Mouse (Mus musculus): ENCODE results near the gene Tiam1.

The Tiam1 gene

GRCm38 (mm10) chr16:89864710-89865109 lies 278.9 kb downstream of the Tiam1 start:
- POLR2A ChIA-PET: interaction anchor here in 3 of 4 experiments (0.6 to 1.5 kb wide), 9 partner anchors 9 to 356 kb away, joined by 3 to 4 read pairs (median 3); partner anchors contain the start of gene Sod1 (in 1 of the 3)
- CTCF ChIA-PET: interaction anchor here in 1 of 4 experiments (0.6 to 1.8 kb wide), 2 partner anchors 16 to 34 kb away, joined by 4 to 5 read pairs; no protein-coding TSS in a partner anchor

GRCm38 (mm10) chr16:89863264-89863663 lies 280.3 kb downstream of the Tiam1 start:
- ChIA-PET CTCF (interaction anchor here in 3 of 4 experiments (0.5 to 1.8 kb wide), 4 partner anchors 14 to 1321 kb away, joined by 3 to 5 read pairs (median 4); no protein-coding TSS in a partner anchor), POLR2A (interaction anchor here in 3 of 4 experiments (0.6 to 1.4 kb wide), 12 partner anchors 9 to 1785 kb away, joined by 3 to 7 read pairs (median 4); partner anchors contain the start of genes Sod1 (in 2 of the 3) and Tiam1 (in 1 of the 3))

- ChIA-PET POLR2A (interaction anchor here in 2 of 4 experiments (0.6 to 3.0 kb wide), 6 partner anchors 8 to 306 kb away, joined by 3 to 10 read pairs (median 4); no protein-coding TSS in a partner anchor), CTCF (interaction anchor here in 2 of 4 experiments (0.6 to 1.7 kb wide), 2 partner anchors 325 to 352 kb away, joined by 3 to 5 read pairs; no protein-coding TSS in a partner anchor)
These were observed 282.0 kb downstream of the Tiam1 start for GRCm38 (mm10) chr16:89861531-89861930.

GRCm38 (mm10) chr16:89860708-89861107 lies 282.9 kb downstream of the Tiam1 start:
- ChIA-PET POLR2A (interaction anchor here in 3 of 4 experiments (0.9 to 3.0 kb wide), 4 partner anchors 9 to 36 kb away, joined by 3 to 10 read pairs (median 4); no protein-coding TSS in a partner anchor), CTCF (interaction anchor here in 1 of 4 experiments (1.7 kb wide), 1 partner anchor 326 kb away, joined by 3 read pairs; no protein-coding TSS in a partner anchor)

GRCm38 (mm10) chr16:89857666-89858065 lies 285.9 kb downstream of the Tiam1 start:
- ChIA-PET CTCF (no interaction called here), POLR2A (interaction anchor here in 1 of 4 experiments (1.9 kb wide), 1 partner anchor 10 kb away, joined by 4 read pairs; no protein-coding TSS in a partner anchor)

- POLR2A ChIA-PET: interaction anchor here in 1 of 4 experiments (0.9 kb wide), 1 partner anchor 9 kb away, joined by 4 read pairs; no protein-coding TSS in a partner anchor
- CTCF ChIA-PET: no interaction called here
These were observed 288.8 kb downstream of the Tiam1 start for GRCm38 (mm10) chr16:89854731-89855130.

GRCm38 (mm10) chr16:89851333-89851732 lies 292.2 kb downstream of the Tiam1 start:
- ChIA-PET CTCF (no interaction called here), POLR2A (interaction anchor here in 2 of 4 experiments (1.0 to 1.5 kb wide), 5 partner anchors 10 to 369 kb away, joined by 3 to 4 read pairs (median 4); partner anchors contain the start of gene Sod1 (in 1 of the 2))

GRCm38 (mm10) chr16:89848651-89849597 lies 294.6 kb downstream of the Tiam1 start:
- CTCF ChIA-PET: interaction anchor here (0.5 to 2.2 kb wide), 13 partner anchors 15 to 353 kb away, joined by 3 to 18 read pairs (median 4); no protein-coding TSS in a partner anchor
- POLR2A ChIA-PET: interaction anchor here in 1 of 4 experiments (0.6 to 2.7 kb wide), 6 partner anchors 9 to 295 kb away, joined by 3 to 10 read pairs (median 4); no protein-coding TSS in a partner anchor

GRCm38 (mm10) chr16:89848179-89848578 lies 295.4 kb downstream of the Tiam1 start:
- POLR2A ChIA-PET: interaction anchor here in 1 of 4 experiments (0.6 to 2.7 kb wide), 7 partner anchors 20 to 319 kb away, joined by 3 to 10 read pairs (median 4); no protein-coding TSS in a partner anchor
- CTCF ChIA-PET: interaction anchor here in 3 of 4 experiments (0.5 to 2.2 kb wide), 10 partner anchors 12 to 322 kb away, joined by 3 to 5 read pairs (median 4); no protein-coding TSS in a partner anchor

- ChIA-PET POLR2A (interaction anchor here in 2 of 4 experiments (0.6 to 1.7 kb wide), 4 partner anchors 8 to 52 kb away, joined by 3 to 4 read pairs (median 4); no protein-coding TSS in a partner anchor), CTCF (interaction anchor here in 3 of 4 experiments (0.5 to 1.3 kb wide), 9 partner anchors 52 to 382 kb away, joined by 3 to 5 read pairs (median 4); no protein-coding TSS in a partner anchor)
These were observed 298.1 kb downstream of the Tiam1 start for GRCm38 (mm10) chr16:89845461-89845860.

GRCm38 (mm10) chr16:89844580-89844979 lies 299.0 kb downstream of the Tiam1 start:
- ChIA-PET POLR2A (interaction anchor here in 1 of 4 experiments (0.6 to 1.7 kb wide), 3 partner anchors 7 to 51 kb away, joined by 3 to 4 read pairs (median 4); no protein-coding TSS in a partner anchor), CTCF (interaction anchor here in 3 of 4 experiments (0.5 to 1.3 kb wide), 12 partner anchors 25 to 382 kb away, joined by 3 to 11 read pairs (median 4); no protein-coding TSS in a partner anchor)

- CTCF ChIA-PET: interaction anchor here in 2 of 4 experiments (0.6 to 1.2 kb wide), 2 partner anchors 294 to 318 kb away, joined by 3 to 12 read pairs; no protein-coding TSS in a partner anchor
- POLR2A ChIA-PET: interaction anchor here in 1 of 4 experiments (1.1 kb wide), 1 partner anchor 21 kb away, joined by 4 read pairs; no protein-coding TSS in a partner anchor
These were observed 301.7 kb downstream of the Tiam1 start for GRCm38 (mm10) chr16:89841894-89842293.

- POLR2A ChIA-PET: interaction anchor here in 2 of 4 experiments (0.6 to 1.8 kb wide), 9 partner anchors 9 to 380 kb away, joined by 3 to 8 read pairs (median 3); partner anchors contain the start of genes Sod1 (in 2 of the 2) and Tiam1 (in 1 of the 2)
- CTCF ChIA-PET: interaction anchor here in 3 of 4 experiments (0.6 to 1.2 kb wide), 6 partner anchors 66 to 346 kb away, joined by 3 to 5 read pairs (median 4); no protein-coding TSS in a partner anchor
These were observed 303.2 kb downstream of the Tiam1 start for GRCm38 (mm10) chr16:89840361-89840760.

- ChIA-PET POLR2A (interaction anchor here in 2 of 4 experiments (0.6 to 1.8 kb wide), 9 partner anchors 10 to 380 kb away, joined by 3 to 8 read pairs (median 3); partner anchors contain the start of genes Sod1 (in 2 of the 2) and Tiam1 (in 1 of the 2)), CTCF (interaction anchor here in 3 of 4 experiments (0.6 to 1.2 kb wide), 7 partner anchors 66 to 346 kb away, joined by 3 to 15 read pairs (median 5); no protein-coding TSS in a partner anchor)
These were observed 303.7 kb downstream of the Tiam1 start for GRCm38 (mm10) chr16:89839829-89840228.

GRCm38 (mm10) chr16:89837096-89837495 lies 306.5 kb downstream of the Tiam1 start:
- ChIA-PET POLR2A (interaction anchor here in 1 of 4 experiments (0.6 kb wide), 1 partner anchor 8 kb away, joined by 3 read pairs; no protein-coding TSS in a partner anchor), CTCF (interaction anchor here in 1 of 4 experiments (0.6 kb wide), 1 partner anchor 14 kb away, joined by 3 read pairs; no protein-coding TSS in a partner anchor)

- ChIA-PET POLR2A (interaction anchor here in 1 of 4 experiments (1.6 kb wide), 1 partner anchor 29 kb away, joined by 3 read pairs; no protein-coding TSS in a partner anchor), CTCF (interaction anchor here in 2 of 4 experiments (0.6 to 1.0 kb wide), 3 partner anchors 12 to 351 kb away, joined by 3 to 4 read pairs (median 4); no protein-coding TSS in a partner anchor)
These were observed 308.0 kb downstream of the Tiam1 start for GRCm38 (mm10) chr16:89835551-89835950.

GRCm38 (mm10) chr16:89833011-89833410 lies 310.6 kb downstream of the Tiam1 start:
- CTCF ChIA-PET: interaction anchor here in 1 of 4 experiments (2.1 kb wide), 1 partner anchor 59 kb away, joined by 13 read pairs; no protein-coding TSS in a partner anchor
- POLR2A ChIA-PET: no interaction called here
